Mouse (Mus musculus) T-helper 1 cell (primary cell): ENCODE data around the gene Hdgfl2.

Experiments used
- in situ Hi-C: fragments of 300-600 bp; cut with MboI, MseI; formaldehyde crosslinking; loops from one replicate; pipeline ENCODE4 v1.15.1; 2025; ENCODE audit warnings: high pct_unique_total_duplicates

The Hdgfl2 gene

GRCm38 (mm10) chr17:56131136-56131535, 51.7 kb downstream of the Hdgfl2 start:
- in situ Hi-C loops, result loop anchor here (5.0 kb wide), 1 partner anchor 126 kb away; the partner anchor contains the start of gene Fem1a

- in situ Hi-C loops, result loop anchor here (5.0 kb wide), 1 partner anchor 125 kb away; the partner anchor contains the start of gene Fem1a
Observed at GRCm38 (mm10) chr17:56131814-56132213, 52.4 kb downstream of the Hdgfl2 start.

GRCm38 (mm10) chr17:56132661-56133060, 53.2 kb downstream of the Hdgfl2 start:
- in situ Hi-C loops, result loop anchor here (5.0 kb wide), 1 partner anchor 125 kb away; the partner anchor contains the start of gene Fem1a

GRCm38 (mm10) chr17:56133457-56134363, 54.3 kb downstream of the Hdgfl2 start:
- in situ Hi-C loops, result loop anchor here (5.0 kb wide), 1 partner anchor 124 kb away; the partner anchor contains the start of gene Fem1a

GRCm38 (mm10) chr17:56134463-56134971, 55.1 kb downstream of the Hdgfl2 start:
- in situ Hi-C loops, result loop anchor here (5.0 kb wide), 1 partner anchor 123 kb away; the partner anchor contains the start of gene Fem1a

- in situ Hi-C loops, result no loop called here
Observed at GRCm38 (mm10) chr17:56136558-56136957, 57.1 kb downstream of the Hdgfl2 start.

- in situ Hi-C loops, result no loop called here
Observed at GRCm38 (mm10) chr17:56137839-56138613, 58.6 kb downstream of the Hdgfl2 start.

GRCm38 (mm10) chr17:56139355-56139754, 59.9 kb downstream of the Hdgfl2 start:
- in situ Hi-C loops, result no loop called here

- in situ Hi-C loops, result no loop called here
Observed at GRCm38 (mm10) chr17:56139858-56140595, 60.6 kb downstream of the Hdgfl2 start, which contains the start of gene Sema6b. TSS of gene Sema6b (minus strand) at chr17:56140343.

GRCm38 (mm10) chr17:56141702-56142605, 62.5 kb downstream of the Hdgfl2 start:
- in situ Hi-C loops, result no loop called here

- in situ Hi-C loops, result no loop called here
Observed at GRCm38 (mm10) chr17:56144546-56144945, 65.1 kb downstream of the Hdgfl2 start.

- in situ Hi-C loops, result no loop called here
Observed at GRCm38 (mm10) chr17:56146131-56146530, 66.7 kb downstream of the Hdgfl2 start.

- in situ Hi-C loops, result no loop called here
Observed at GRCm38 (mm10) chr17:56147420-56147819, 68.0 kb downstream of the Hdgfl2 start.

GRCm38 (mm10) chr17:56148280-56148679, 68.8 kb downstream of the Hdgfl2 start:
- in situ Hi-C loops, result no loop called here

- in situ Hi-C loops, result no loop called here
Observed at GRCm38 (mm10) chr17:56148790-56149618, 69.6 kb downstream of the Hdgfl2 start.

GRCm38 (mm10) chr17:56149897-56150296, 70.5 kb downstream of the Hdgfl2 start:
- in situ Hi-C loops, result no loop called here
